Mouse (Mus musculus) midbrain, embryonic 11.5 days (tissue): Measurements from ENCODE around the gene Olfr263. TPM values are rescaled to one million over a fixed set of nuclear protein-coding genes. Genes with fewer than 3 reads are reported as not detected.

Source experiments
- ATAC-seq: fragments of 200-750 bp; cut with Nextera tagmentation; 2 replicates; pipeline ENCODE4 v1.8.0; 2017; ENCODE audit warnings: moderate TSS enrichment, moderate library complexity; ENCODE audit not compliant: low FRiP score
- DNase-seq: peaks from one replicate; pipeline ENCODE4 v3.0.0; 2015; ENCODE audit warnings: low spot score; ENCODE audit errors: missing footprints
- H3K27ac ChIP-seq: fragments of 300-500 bp; sonication (generic); 2 replicates; pipeline ENCODE4 v1.5.1; 2014; ENCODE audit warnings: low read depth, low read length
- H3K27me3 ChIP-seq: fragments of 300-500 bp; sonication (generic); 2 replicates; pipeline ENCODE4 v1.6.1; 2014; ENCODE audit warnings: mild to moderate bottlenecking, low read length, moderate library complexity, mixed read lengths; ENCODE audit not compliant: control insufficient read depth, insufficient read depth
- H3K36me3 ChIP-seq: fragments of 300-500 bp; sonication (generic); 2 replicates; pipeline ENCODE4 v1.6.1; 2014; ENCODE audit warnings: mild to moderate bottlenecking, low read length, moderate library complexity, mixed read lengths; ENCODE audit not compliant: control insufficient read depth, insufficient read depth
- H3K4me1 ChIP-seq: fragments of 300-500 bp; sonication (generic); 2 replicates; pipeline ENCODE4 v1.6.1; 2014; ENCODE audit warnings: low read length; ENCODE audit not compliant: control insufficient read depth, insufficient read depth
- H3K4me2 ChIP-seq: fragments of 300-500 bp; sonication (generic); 2 replicates; pipeline ENCODE4 v1.6.1; 2014; ENCODE audit warnings: mild to moderate bottlenecking, moderate library complexity
- H3K4me3 ChIP-seq: fragments of 300-500 bp; sonication (generic); 2 replicates; pipeline ENCODE4 v1.5.1; 2014; ENCODE audit warnings: low read depth, low read length
- H3K9ac ChIP-seq: fragments of 300-500 bp; sonication (generic); 2 replicates; pipeline ENCODE4 v1.6.1; 2014; ENCODE audit warnings: low read length
- H3K9me3 ChIP-seq: fragments of 300-500 bp; sonication (generic); 2 replicates; pipeline ENCODE4 v1.6.1; 2016; ENCODE audit warnings: low read length; ENCODE audit not compliant: control insufficient read depth
- WGBS: fragments of 180-500 bp; shearing (Covaris S2); extraction: QIAGEN DNeasy Blood & Tissue Kit; methylation state at CpG from one replicate; pipeline ENCODE4 v1.1.7; 2014; 5-methylcytosine and 5-hydroxymethylcytosine counted together
- polyA plus RNA-seq: library from polyadenylated mRNA; unstranded; fragments of >200 nt; fragmentation: Nextera tagmentation; extraction: Ambion mirVana; gene quantifications from 2 replicates; pipeline ENCODE4 v1.2.1, GENCODE M21; 2014

Olfr263 gene
- polyA plus RNA-seq, 1 experiment from 2014 or later: not detected

- peak; percentile 51; the same call in 1 of the 2 replicates for ATAC-seq
- no peaks in the 10 kb centered on the region for H3K9me3 ChIP-seq
- peak overlapping the region; percentile 85 for H3K4me2 ChIP-seq
- H3K4me3 ChIP-seq: peak overlapping the region; percentile 48
- no peaks in the 10 kb centered on the region for H3K36me3 ChIP-seq
- no peak overlapping the region for H3K27ac ChIP-seq
- WGBS: under 1% methylated on average over 8 of the region's 8 CpGs
- peaks cover 7% of the 10 kb centered on the region for H3K4me1 ChIP-seq
- DNase-seq: peak; percentile 97
- H3K27me3 ChIP-seq: no peaks in the 10 kb centered on the region
- peak overlapping the region; percentile 47; the same call in 1 of the 2 replicates for H3K9ac ChIP-seq
These were observed 38.5 kb downstream of the Olfr263 start for GRCm38 (mm10) chr13:21167910-21168300.

GRCm38 (mm10) chr13:21168371-21169011 lies 39.1 kb downstream of the Olfr263 start:
- Histone ChIP-seq H3K4me3 (peak overlapping the region; percentile 48), H3K9me3 (no peaks in the 10 kb centered on the region), H3K4me1 (peaks cover 9% of the 10 kb centered on the region), H3K27ac (no peak overlapping the region), H3K27me3 (no peaks in the 10 kb centered on the region), H3K36me3 (no peaks in the 10 kb centered on the region), H3K9ac (peak overlapping the region; percentile 47; the same call in 1 of the 2 replicates), H3K4me2 (peak overlapping the region; percentile 85)
- under 1% methylated on average over 16 of the region's 16 CpGs for WGBS
- ATAC-seq (no peak), DNase-seq (peak; percentile 94)

GRCm38 (mm10) chr13:21169121-21169656 lies 39.8 kb downstream of the Olfr263 start:
- Histone ChIP-seq H3K27me3 (no peaks in the 10 kb centered on the region), H3K9ac (peak overlapping the region; percentile 47; the same call in 1 of the 2 replicates), H3K4me3 (peak overlapping the region; percentile 48), H3K4me1 (peaks cover 9% of the 10 kb centered on the region), H3K27ac (no peak overlapping the region), H3K9me3 (no peaks in the 10 kb centered on the region), H3K36me3 (no peaks in the 10 kb centered on the region), H3K4me2 (peak overlapping the region; percentile 85)
- DNase-seq (peak; percentile 88), ATAC-seq (no peak)
- WGBS: 5% methylated on average over 14 of the region's 14 CpGs

- ATAC-seq (peak; percentile 82), DNase-seq (peak; percentile 99)
- Histone ChIP-seq H3K27me3 (no peaks in the 10 kb centered on the region), H3K4me3 (peak overlapping the region; percentile 48), H3K27ac (no peak overlapping the region), H3K4me2 (peak overlapping the region; percentile 29), H3K9ac (no peak overlapping the region), H3K36me3 (no peaks in the 10 kb centered on the region), H3K9me3 (no peaks in the 10 kb centered on the region), H3K4me1 (peaks cover 9% of the 10 kb centered on the region)
- under 1% methylated on average over 39 of the region's 39 CpGs for WGBS
These were observed 40.4 kb downstream of the Olfr263 start for GRCm38 (mm10) chr13:21169657-21170430.

GRCm38 (mm10) chr13:21170431-21171155 lies 41.2 kb downstream of the Olfr263 start:
- ATAC-seq (no peak), DNase-seq (peak; percentile 90)
- H3K36me3 ChIP-seq: no peaks in the 10 kb centered on the region
- H3K4me1 ChIP-seq: peaks cover 9% of the 10 kb centered on the region
- 25% methylated on average over 17 of the region's 17 CpGs for WGBS
- no peak overlapping the region for H3K27ac ChIP-seq
- no peaks in the 10 kb centered on the region for H3K9me3 ChIP-seq
- no peaks in the 10 kb centered on the region for H3K27me3 ChIP-seq
- peak overlapping the region; percentile 32 for H3K4me3 ChIP-seq
- H3K9ac ChIP-seq: no peak overlapping the region
- H3K4me2 ChIP-seq: peak overlapping the region; percentile 43

GRCm38 (mm10) chr13:21171156-21171530 lies 41.7 kb downstream of the Olfr263 start:
- DNase-seq (no peak), ATAC-seq (no peak)
- 6% methylated on average over 15 of the region's 15 CpGs for WGBS
- no peak overlapping the region for H3K9ac ChIP-seq
- H3K36me3 ChIP-seq: no peaks in the 10 kb centered on the region
- H3K27me3 ChIP-seq: no peaks in the 10 kb centered on the region
- no peak overlapping the region for H3K27ac ChIP-seq
- H3K9me3 ChIP-seq: no peaks in the 10 kb centered on the region
- peaks cover 9% of the 10 kb centered on the region for H3K4me1 ChIP-seq
- peak overlapping the region; percentile 32 for H3K4me3 ChIP-seq
- peak overlapping the region; percentile 43 for H3K4me2 ChIP-seq

GRCm38 (mm10) chr13:21171600-21172150 lies 42.2 kb downstream of the Olfr263 start:
- Histone ChIP-seq H3K36me3 (no peaks in the 10 kb centered on the region), H3K4me1 (peaks cover 9% of the 10 kb centered on the region), H3K4me3 (peak overlapping the region; percentile 32), H3K9me3 (no peaks in the 10 kb centered on the region), H3K27ac (no peak overlapping the region), H3K4me2 (peak overlapping the region; percentile 43), H3K9ac (peak overlapping the region; percentile 5; the same call in 1 of the 2 replicates), H3K27me3 (no peaks in the 10 kb centered on the region)
- 0% methylated on average over 12 of the region's 12 CpGs for WGBS
- DNase-seq (peak; percentile 94), ATAC-seq (no peak)

GRCm38 (mm10) chr13:21172241-21173027 lies 43.0 kb downstream of the Olfr263 start:
- no peaks in the 10 kb centered on the region for H3K36me3 ChIP-seq
- H3K4me2 ChIP-seq: peak overlapping the region; percentile 47
- ATAC-seq (peak; percentile 49), DNase-seq (peak; percentile 99)
- H3K4me1 ChIP-seq: peaks cover 9% of the 10 kb centered on the region
- no peaks in the 10 kb centered on the region for H3K9me3 ChIP-seq
- H3K27ac ChIP-seq: no peak overlapping the region
- H3K9ac ChIP-seq: peak overlapping the region; percentile 45; the same call in 1 of the 2 replicates
- H3K27me3 ChIP-seq: no peaks in the 10 kb centered on the region
- peak overlapping the region; percentile 32 for H3K4me3 ChIP-seq
- 1% methylated on average over 16 of the region's 16 CpGs for WGBS
